In genomic region chr4:127619870-127620269, GRCm38 (mm10) we compare ENCODE assay signal across 10 mouse cellular contexts.
DNase-seq lines count a peak whose midpoint lies in the region; ATAC-seq lines count a peak whose summit lies in the region.
"Had no signal": no experiment of that assay in that cellular context is flagged by ENCODE, and none has a peak within 500 bp of the region (broad histone marks: within the 10 kb centered on the region; RNA-seq: fewer than 3 reads in every experiment).

No protein-coding gene starts in this region.

- no peaks in the 10 kb centered on the region for H3K4me1 ChIP-seq in hindbrain, embryonic 11.5 days (replicated peaks; ENCODE audit: control insufficient read depth, insufficient read depth, low read length)
- no peaks in the 10 kb centered on the region for H3K4me1 ChIP-seq in hindbrain, embryonic 13.5 days (replicated peaks)
- H3K4me1 ChIP-seq: heart, embryonic 13.5 days had no signal

- 14% methylated on average over 14 of the region's 14 CpGs for whole genome bisulfite sequencing in hindbrain, embryonic 11.5 days
- WGBS in hindbrain, embryonic 13.5 days = 12% methylated on average over 14 of the region's 14 CpGs

- ATAC-seq in hindbrain, embryonic 11.5 days (ENCODE audit: low FRiP score) = no peak
- no peak for ATAC-seq in hindbrain, embryonic 13.5 days (ENCODE audit: low FRiP score)
- no peak for ATAC-seq in megakaryocyte-erythroid progenitor cell, adult 5-6 weeks (replicated peaks; ENCODE audit: low FRiP score, low TSS enrichment, poor library complexity, severe bottlenecking)
- ATAC-seq: Patski had no signal

- no peaks in the 10 kb centered on the region for H3K36me3 ChIP-seq in hindbrain, embryonic 11.5 days (ENCODE audit: control insufficient read depth, insufficient read depth, low read length)
- H3K36me3 ChIP-seq in hindbrain, embryonic 13.5 days = no peaks in the 10 kb centered on the region
- H3K36me3 ChIP-seq: heart, embryonic 13.5 days had no signal

- H3K9ac ChIP-seq in hindbrain, embryonic 11.5 days (ENCODE audit: low read depth, low read length) = no peak overlapping the region
- H3K9ac ChIP-seq in hindbrain, embryonic 13.5 days = no peak overlapping the region
- H3K9ac ChIP-seq: heart, embryonic 13.5 days had no signal

- no peak overlapping the region for H3K4me3 ChIP-seq in hindbrain, embryonic 11.5 days (ENCODE audit: low read depth, low read length)
- H3K4me3 ChIP-seq in hindbrain, embryonic 13.5 days = no peak overlapping the region
- H3K4me3 ChIP-seq: heart, embryonic 13.5 days had no signal

- no peak overlapping the region for H3K4me2 ChIP-seq in hindbrain, embryonic 11.5 days (replicated peaks; ENCODE audit: low read depth, low read length)
- no peak overlapping the region for H3K4me2 ChIP-seq in hindbrain, embryonic 13.5 days
- H3K4me2 ChIP-seq: heart, embryonic 13.5 days had no signal

- no peaks in the 10 kb centered on the region for H3K9me3 ChIP-seq in hindbrain, embryonic 11.5 days (ENCODE audit: control insufficient read depth, low read length)
- H3K9me3 ChIP-seq in hindbrain, embryonic 13.5 days = no peaks in the 10 kb centered on the region
- H3K9me3 ChIP-seq: heart, embryonic 13.5 days had no signal

- no peaks in the 10 kb centered on the region for H3K27me3 ChIP-seq in hindbrain, embryonic 11.5 days (ENCODE audit: control insufficient read depth, insufficient read depth, low read length)
- no peaks in the 10 kb centered on the region for H3K27me3 ChIP-seq in hindbrain, embryonic 13.5 days
- H3K27me3 ChIP-seq: heart, embryonic 13.5 days; Patski had no signal

- no peak overlapping the region for H3K27ac ChIP-seq in hindbrain, embryonic 11.5 days (ENCODE audit: low read depth, low read length)
- H3K27ac ChIP-seq in hindbrain, embryonic 13.5 days = no peak overlapping the region
- H3K27ac ChIP-seq: heart, embryonic 13.5 days had no signal

- peak; percentile 57 for DNase-seq in hindbrain, embryonic 11.5 days (ENCODE audit: low spot score)
- DNase-seq in adrenal gland, postnatal 14 days = peak; percentile 66
- DNase-seq in kidney, adult 9 months = peak; percentile 24
- DNase-seq in mesoderm, embryonic 11.5 days (ENCODE audit: low read depth, low spot score) = peak; percentile 84
- DNase-seq in frontal cortex, adult 2 months (ENCODE audit: extremely low spot score in 1 of 2, low spot score in 1 of 2) = no peak
- DNase-seq in cerebellum, postnatal 4 days (ENCODE audit: low spot score in 2 of 2) = no peak

Comparison
In these comparisons a context has a peak if more than half of its experiments do, and no peak if none do; other contexts are left out.
1. DNase-seq: peak in hindbrain, embryonic 11.5 days (single experiment), adrenal gland, postnatal 14 days (single experiment), kidney, adult 9 months (single experiment) and mesoderm, embryonic 11.5 days (single experiment); none in frontal cortex, adult 2 months (0 of 2) and cerebellum, postnatal 4 days (0 of 2).